Mouse (Mus musculus) limb, embryonic 10.5 days (tissue): ENCODE measurements around the gene Arhgap33. TPM values are rescaled to one million over a fixed set of nuclear protein-coding genes. Genes with fewer than 3 reads are reported as not detected.

Experiments used
- DNase-seq: peaks from one replicate; pipeline ENCODE4 v3.0.0-alpha.2; 2017; ENCODE audit warnings: low spot score
- H3K27ac ChIP-seq: fragments of 300-500 bp; sonication (generic); 2 replicates; pipeline ENCODE4 v1.5.1; 2016; ENCODE audit warnings: mild to moderate bottlenecking
- H3K27me3 ChIP-seq: fragments of 300-500 bp; sonication (generic); 2 replicates; pipeline ENCODE4 v1.6.1; 2016; ENCODE audit warnings: low read depth, mild to moderate bottlenecking; ENCODE audit not compliant: poor library complexity, severe bottlenecking
- H3K36me3 ChIP-seq: fragments of 300-500 bp; sonication (generic); 2 replicates; pipeline ENCODE4 v1.6.1; 2016; ENCODE audit warnings: mild to moderate bottlenecking, moderate library complexity
- H3K4me1 ChIP-seq: fragments of 300-500 bp; sonication (generic); 2 replicates; pipeline ENCODE4 v1.6.1; 2016
- H3K4me3 ChIP-seq: fragments of 300-500 bp; sonication (generic); 2 replicates; pipeline ENCODE4 v1.5.1; 2016; ENCODE audit warnings: mild to moderate bottlenecking, moderate library complexity
- H3K9me3 ChIP-seq: fragments of 300-500 bp; sonication (generic); replicated peaks from 2 replicates; pipeline ENCODE4 v1.6.1; 2016; ENCODE audit warnings: mild to moderate bottlenecking
- WGBS: fragments of 180-500 bp; shearing (Covaris S2); methylation state at CpG from one replicate; pipeline ENCODE4 v1.1.7; 2016; 5-methylcytosine and 5-hydroxymethylcytosine counted together
- polyA plus RNA-seq: library from polyadenylated mRNA; unstranded; fragments of >200 nt; fragmentation: Nextera tagmentation; extraction: Ambion mirVana; gene quantifications from 2 replicates; pipeline ENCODE4 v1.2.1, GENCODE M21; 2016

Gene Arhgap33
- polyA plus RNA-seq, 1 experiment from 2014 or later: 17.1 TPM

DNA sequence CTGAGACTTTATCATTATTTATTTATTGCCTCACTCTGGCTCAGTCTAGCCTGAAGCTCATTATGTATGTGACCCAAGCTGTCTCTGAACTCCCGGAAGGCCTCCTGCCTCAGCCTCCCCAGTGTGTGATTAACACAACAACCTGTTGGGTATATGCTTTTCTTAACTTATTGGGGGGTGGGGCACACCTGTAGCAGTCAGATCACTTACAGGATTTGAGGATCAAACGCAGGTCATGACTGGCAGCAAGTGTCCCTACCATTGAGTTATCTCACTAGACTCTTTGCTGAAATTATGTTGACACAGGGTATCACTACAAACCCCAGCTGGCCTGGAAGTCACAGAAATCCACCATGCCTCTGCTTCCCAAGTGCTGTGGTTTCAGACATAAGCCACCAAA lies 25.4 kb upstream of the Arhgap33 start:
- WGBS: 73% methylated on average over 2 of the region's 2 CpGs
- no peaks in the 10 kb centered on the region for H3K27me3 ChIP-seq
- peaks cover 38% of the 10 kb centered on the region for H3K36me3 ChIP-seq
- peak overlapping the region; percentile 78; the same call in 1 of the 2 replicates for H3K27ac ChIP-seq
- H3K9me3 ChIP-seq: no peaks in the 10 kb centered on the region
- peak overlapping the region; percentile 68; the same call in 1 of the 2 replicates for H3K4me3 ChIP-seq
- no peak for DNase-seq
- peaks cover 42% of the 10 kb centered on the region for H3K4me1 ChIP-seq

DNA sequence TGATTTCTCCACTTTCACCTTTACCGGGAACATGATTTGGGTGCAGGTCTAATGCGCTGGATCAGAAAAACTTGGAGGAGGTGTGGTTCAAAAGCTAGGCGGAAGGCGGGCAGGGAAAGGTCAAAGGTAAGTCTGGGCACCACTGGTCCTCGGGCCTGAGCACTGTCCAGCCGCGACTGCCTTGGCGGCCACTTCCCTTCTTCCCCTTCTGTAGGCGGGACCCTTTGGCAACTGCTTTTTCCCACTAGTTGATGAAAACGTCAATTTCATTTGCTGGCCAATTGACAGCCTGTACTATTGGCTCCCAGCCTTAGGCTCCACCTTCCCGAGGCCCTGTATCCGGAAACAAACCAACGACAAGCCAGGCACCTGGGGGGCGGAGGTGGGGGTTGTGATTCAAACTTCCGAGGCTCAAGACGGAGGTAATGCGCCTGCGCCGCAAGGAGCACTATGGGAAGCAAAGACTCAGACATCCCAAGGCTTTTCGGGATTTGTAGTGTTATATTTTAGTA lies 24.6 kb upstream of the Arhgap33 start, which contains the start of gene Lin37:
TSS of gene Lin37 (minus strand) at position 396 of the 512 bp plus-strand sequence.
- Histone ChIP-seq H3K27ac (peak within 1 kb of the TSS; percentile 78), H3K27me3 (no peaks in the 10 kb centered on the region), H3K9me3 (no peaks in the 10 kb centered on the region), H3K4me1 (peaks cover 42% of the 10 kb centered on the region), H3K36me3 (peaks cover 40% of the 10 kb centered on the region), H3K4me3 (peak within 1 kb of the TSS; percentile 68)
- WGBS: under 1% methylated on average over 20 of the region's 20 CpGs
- DNase-seq: peak; percentile 91

DNA sequence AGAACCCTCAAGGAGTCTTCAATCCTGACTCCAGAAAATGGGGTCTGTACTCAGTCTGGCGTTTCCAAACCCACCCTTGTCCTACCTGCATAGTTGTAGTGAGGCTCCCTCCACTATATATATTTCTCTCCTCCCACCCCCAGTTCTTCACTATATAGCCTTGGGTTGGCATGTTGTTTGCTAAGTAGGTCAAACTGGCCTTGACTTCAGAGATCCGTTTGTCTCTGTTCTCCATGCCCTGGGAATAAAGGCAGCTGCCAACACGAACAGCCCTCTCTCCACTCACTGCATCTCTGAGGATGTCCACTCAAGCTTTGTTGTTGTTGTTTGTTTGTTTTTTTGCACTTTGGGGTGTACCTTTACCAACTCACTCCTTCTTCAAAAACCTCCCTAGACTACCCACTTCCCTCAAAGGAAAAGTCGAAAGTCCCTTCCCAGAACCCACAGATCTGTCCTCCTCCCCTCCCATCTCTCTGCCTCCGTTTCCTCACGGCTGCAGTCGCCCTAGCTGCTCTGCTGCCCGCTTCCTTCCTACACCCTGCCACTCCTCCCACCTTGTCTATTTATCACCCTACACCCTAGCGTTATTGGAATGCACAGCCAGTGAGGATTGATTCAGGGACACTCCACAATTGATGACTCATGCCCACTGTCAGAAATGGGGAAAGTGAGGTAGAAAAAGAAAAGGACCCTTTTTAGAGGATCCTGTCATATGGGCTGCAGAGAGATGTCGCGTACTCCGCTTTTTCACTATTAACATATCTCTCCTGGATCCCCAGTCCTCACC lies 24.0 kb upstream of the Arhgap33 start:
- Histone ChIP-seq H3K4me1 (peaks cover 36% of the 10 kb centered on the region), H3K36me3 (peaks cover 46% of the 10 kb centered on the region), H3K27ac (peak overlapping the region; percentile 78), H3K27me3 (no peaks in the 10 kb centered on the region), H3K4me3 (peak overlapping the region; percentile 68), H3K9me3 (no peaks in the 10 kb centered on the region)
- WGBS: 15% methylated on average over 12 of the region's 12 CpGs
- no peak for DNase-seq

DNA sequence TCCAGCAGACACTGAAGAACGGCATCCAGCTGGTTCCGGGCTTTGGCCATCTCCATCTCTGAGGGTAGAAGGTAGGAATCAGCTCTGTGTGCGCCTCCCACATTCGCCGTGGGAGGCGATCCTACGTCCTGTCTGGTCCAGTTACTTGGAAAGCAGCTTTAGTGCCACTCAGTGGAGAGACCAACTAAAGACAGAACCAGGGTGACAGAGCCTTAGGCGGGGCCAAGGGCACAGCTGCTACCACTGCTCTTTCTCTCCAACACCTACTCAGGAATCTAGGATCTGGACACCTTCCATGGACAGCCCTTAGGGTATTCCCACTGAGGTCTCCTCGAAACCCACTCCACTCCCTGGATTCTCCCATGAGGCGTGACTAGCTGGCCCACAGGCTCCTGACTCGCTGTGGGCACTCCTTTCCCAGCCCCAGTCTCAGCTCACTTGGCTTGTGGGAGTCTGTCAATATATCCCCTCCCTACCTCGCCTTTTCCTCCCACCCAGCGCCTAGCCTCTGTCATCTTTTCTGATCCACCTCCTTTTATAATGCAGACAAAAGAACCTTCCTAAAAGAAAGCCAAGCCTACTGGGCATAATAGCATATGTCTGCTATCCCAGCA lies 23.1 kb upstream of the Arhgap33 start:
- Histone ChIP-seq H3K9me3 (no peaks in the 10 kb centered on the region), H3K36me3 (peaks cover 47% of the 10 kb centered on the region), H3K4me1 (peaks cover 42% of the 10 kb centered on the region), H3K27ac (no peak overlapping the region), H3K4me3 (peak overlapping the region; percentile 68), H3K27me3 (no peaks in the 10 kb centered on the region)
- no peak for DNase-seq
- 95% methylated on average over 13 of the region's 13 CpGs for WGBS

DNA sequence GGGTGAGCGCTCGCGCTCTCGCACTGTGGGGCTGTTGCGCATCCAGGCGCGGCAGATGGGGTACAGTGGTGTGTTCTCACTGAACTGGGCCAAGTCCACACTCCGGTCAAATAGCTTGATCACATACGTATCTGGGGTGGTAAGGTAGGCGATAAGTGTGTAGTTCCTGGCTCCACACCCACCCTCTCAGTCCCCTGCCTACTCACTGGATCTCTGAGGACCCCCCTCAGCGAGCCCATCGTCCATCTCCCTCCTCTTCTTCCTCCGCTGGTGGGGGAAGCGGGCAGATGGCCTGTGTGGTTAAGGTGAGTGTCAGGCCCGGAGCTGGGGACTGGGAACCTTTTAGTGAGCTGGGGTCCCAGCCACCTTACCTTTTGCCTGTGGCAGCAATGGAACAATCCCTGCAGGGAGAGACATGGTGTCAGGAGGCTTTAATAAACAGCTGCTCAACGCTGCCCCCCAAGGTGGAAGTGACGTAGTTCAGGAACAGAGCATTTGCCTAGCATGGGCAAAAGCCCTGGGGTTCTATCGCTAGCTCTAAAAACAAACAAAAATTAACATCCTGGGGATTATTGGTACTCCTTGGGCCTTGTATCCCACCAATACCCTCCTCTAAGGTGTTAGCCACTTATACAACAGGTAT lies 22.2 kb upstream of the Arhgap33 start:
- Histone ChIP-seq H3K27ac (no peak overlapping the region), H3K4me3 (0 out of 2 replicates have a peak overlapping the region, but pooled peaks have one; percentile 9), H3K27me3 (no peaks in the 10 kb centered on the region), H3K36me3 (peaks cover 47% of the 10 kb centered on the region), H3K9me3 (no peaks in the 10 kb centered on the region), H3K4me1 (peaks cover 44% of the 10 kb centered on the region)
- DNase-seq: no peak
- WGBS: 94% methylated on average over 18 of the region's 18 CpGs

DNA sequence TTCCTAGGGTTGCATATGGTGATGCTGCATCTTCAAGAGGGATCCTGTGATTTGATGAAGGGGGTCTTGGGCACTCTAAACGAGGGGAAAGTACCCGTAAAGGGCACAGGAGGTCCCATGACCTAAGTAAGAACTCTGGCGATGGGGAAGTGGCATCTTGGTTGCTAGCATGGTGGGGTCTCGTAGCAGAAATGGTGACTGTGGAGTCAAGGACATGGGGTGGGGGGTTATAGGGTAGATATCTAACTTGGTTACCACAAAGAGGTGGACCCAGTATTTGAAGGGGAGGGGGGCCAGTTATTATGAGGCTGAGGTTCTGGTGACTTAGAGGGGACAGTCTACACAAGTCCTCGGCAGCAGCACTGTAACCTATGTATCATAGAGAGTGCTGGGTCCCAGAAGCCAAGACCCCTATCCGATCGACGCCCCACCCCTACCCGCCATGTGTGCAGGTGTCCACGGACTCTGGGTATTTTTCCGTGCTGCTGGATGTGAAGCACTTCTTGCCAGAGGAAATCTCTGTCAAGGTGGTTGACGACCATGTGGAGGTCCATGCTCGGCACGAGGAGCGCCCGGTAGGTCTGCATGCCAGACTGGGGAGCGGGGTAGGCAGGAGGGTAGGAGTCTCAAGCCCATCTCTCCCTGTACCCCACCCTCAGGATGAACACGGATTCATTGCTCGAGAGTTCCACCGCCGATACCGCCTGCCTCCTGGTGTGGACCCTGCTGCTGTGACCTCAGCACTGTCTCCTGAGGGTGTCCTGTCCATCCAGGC lies 19.1 kb upstream of the Arhgap33 start:
- 86% methylated on average over 22 of the region's 22 CpGs for WGBS
- Histone ChIP-seq H3K27ac (no peak overlapping the region), H3K9me3 (no peaks in the 10 kb centered on the region), H3K36me3 (peaks cover 51% of the 10 kb centered on the region), H3K4me1 (peaks cover 37% of the 10 kb centered on the region), H3K4me3 (peak overlapping the region; percentile 67), H3K27me3 (no peaks in the 10 kb centered on the region)
- no peak for DNase-seq

DNA sequence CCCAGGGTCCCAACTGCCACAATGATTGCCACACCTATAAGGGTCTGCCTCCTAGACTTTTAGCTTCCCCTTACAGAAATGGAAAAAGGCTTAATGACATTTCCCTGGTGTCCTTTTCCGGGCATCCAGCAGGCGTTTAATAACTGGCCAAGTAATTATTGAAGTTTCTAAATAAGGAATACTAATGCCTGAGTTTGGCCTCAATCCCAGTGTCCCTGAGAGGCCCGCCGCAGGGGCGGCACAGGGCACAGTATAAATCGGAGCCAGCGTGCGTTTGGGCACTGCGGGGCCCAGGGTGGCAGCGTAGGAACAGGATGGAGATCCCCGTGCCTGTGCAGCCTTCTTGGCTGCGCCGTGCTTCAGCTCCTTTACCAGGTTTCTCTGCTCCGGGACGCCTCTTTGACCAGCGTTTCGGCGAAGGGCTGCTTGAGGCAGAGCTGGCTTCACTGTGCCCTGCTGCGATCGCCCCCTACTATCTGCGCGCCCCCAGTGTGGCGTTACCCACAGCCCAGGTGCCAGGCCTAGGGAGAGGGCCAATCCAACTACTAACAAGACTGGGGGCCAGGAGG lies 18.2 kb upstream of the Arhgap33 start:
- H3K4me3 ChIP-seq: peak overlapping the region; percentile 67
- DNase-seq: peak; percentile 53
- WGBS: 11% methylated on average over 23 of the region's 23 CpGs
- H3K9me3 ChIP-seq: no peaks in the 10 kb centered on the region
- H3K27me3 ChIP-seq: no peaks in the 10 kb centered on the region
- peaks cover 60% of the 10 kb centered on the region for H3K36me3 ChIP-seq
- peak overlapping the region; percentile 95 for H3K27ac ChIP-seq
- H3K4me1 ChIP-seq: peaks cover 28% of the 10 kb centered on the region

DNA sequence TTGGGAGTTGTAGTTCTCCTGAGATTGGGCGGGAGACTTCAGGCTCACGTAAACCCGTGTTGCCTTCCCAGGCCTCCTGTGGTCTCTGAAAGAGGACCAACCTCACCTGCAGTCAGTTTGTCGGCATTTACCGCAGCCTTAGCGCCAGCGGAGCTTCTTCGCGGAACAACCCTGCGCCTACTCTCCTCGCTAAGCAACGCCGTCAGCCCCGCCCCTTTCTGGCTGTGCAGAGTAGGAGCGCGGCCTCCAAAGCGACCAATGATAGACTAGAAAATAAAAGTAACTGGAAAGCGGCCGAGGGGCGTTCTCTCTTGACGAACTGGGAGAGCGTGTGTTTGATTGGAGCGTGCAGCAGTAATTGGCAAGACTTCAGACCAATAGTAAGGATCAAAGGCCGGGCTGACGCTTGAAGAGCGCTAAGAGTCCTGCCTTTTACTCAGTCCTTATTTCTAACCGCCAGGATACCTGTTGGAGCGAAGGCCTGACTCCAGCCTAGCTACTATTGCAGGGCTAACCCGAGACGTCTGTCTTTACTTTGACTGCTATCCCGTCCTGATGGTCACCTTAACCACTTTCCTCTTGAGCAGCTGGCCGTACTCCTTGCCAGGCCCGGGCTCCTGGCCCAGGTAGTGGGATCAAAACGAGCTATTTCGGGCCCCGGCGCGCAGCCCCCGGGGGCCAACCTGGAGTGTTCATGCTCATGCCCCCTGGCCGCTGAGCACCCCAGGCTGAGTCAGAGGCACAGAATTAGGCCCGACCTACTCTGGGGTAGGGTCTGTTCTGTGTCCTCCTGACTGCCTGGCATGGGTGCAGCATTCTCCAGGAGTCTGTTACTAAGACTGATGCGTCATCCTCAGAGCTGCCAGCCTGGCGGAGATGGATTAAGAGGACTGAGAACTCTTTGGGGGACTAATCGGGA lies 17.5 kb upstream of the Arhgap33 start, which contains the start of the genes Hspb6 and Proser3:
TSS of gene Hspb6 (plus strand) at position 77 of the 919 bp plus-strand sequence.
TSS of gene Proser3 (minus strand) at position 198 of the 919 bp plus-strand sequence.
- Histone ChIP-seq H3K36me3 (peaks cover 60% of the 10 kb centered on the region), H3K27me3 (no peaks in the 10 kb centered on the region), H3K27ac (peak within 1 kb of the TSS; percentile 95), H3K9me3 (no peaks in the 10 kb centered on the region), H3K4me3 (peak within 1 kb of the TSS; percentile 67), H3K4me1 (peaks cover 23% of the 10 kb centered on the region)
- WGBS: 1% methylated on average over 44 of the region's 44 CpGs
- peak; percentile 92 for DNase-seq

DNA sequence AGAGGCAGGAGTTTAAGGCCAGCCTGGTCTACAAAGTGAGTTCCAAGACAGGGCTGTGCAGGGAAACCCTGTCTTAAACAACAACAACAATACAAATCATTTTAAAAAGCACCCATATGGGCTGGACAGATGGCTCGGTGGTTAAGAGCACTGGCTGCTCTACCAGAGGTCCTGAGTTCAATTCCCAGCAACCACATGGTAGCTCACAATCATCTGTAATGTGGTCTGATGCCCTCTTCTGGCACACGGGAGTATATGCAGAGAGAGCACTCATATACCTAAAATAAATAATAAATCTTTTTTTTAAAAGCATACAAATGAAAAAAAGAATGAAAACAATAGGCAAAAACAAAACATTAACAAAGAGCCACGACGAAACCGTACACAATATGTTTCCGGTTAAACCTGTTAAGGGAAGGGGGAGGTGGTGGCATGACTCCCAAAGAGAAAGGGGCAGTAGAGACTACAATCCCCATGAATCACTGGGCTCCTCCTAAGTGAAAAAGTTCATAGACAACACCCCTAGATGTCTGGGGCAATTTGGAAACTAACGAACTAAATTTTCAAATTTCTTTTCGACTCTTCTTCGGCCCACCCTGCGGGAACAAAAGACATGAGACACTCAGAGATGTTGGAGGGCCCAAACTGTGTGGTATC lies 16.7 kb upstream of the Arhgap33 start:
- Histone ChIP-seq H3K27ac (peak overlapping the region; percentile 95), H3K4me3 (peak overlapping the region; percentile 67), H3K27me3 (no peaks in the 10 kb centered on the region), H3K36me3 (peaks cover 60% of the 10 kb centered on the region), H3K9me3 (no peaks in the 10 kb centered on the region), H3K4me1 (peaks cover 17% of the 10 kb centered on the region)
- no peak for DNase-seq
- WGBS: 4% methylated on average over 10 of the region's 10 CpGs

DNA sequence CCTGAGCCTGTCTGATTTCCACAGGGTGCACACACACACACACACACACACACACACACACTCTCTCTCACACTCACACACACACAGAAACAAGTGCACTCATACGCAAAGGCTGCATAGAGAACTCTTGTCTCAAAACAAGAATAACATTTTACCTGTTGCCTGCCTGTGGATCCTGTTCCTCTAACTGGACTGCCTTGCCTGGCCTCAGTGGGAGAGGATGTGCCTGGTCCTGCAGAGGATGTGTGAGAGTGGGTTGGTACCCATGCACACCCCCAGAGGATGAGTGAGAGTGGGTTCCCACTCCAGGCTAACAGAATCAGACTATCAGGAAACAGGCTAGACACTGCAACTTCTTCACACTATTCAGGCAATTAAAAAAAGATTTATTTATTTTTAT lies 15.7 kb upstream of the Arhgap33 start:
- Histone ChIP-seq H3K27ac (no peak overlapping the region), H3K4me1 (peaks cover 14% of the 10 kb centered on the region), H3K4me3 (peak overlapping the region; percentile 67; the same call in 1 of the 2 replicates), H3K9me3 (no peaks in the 10 kb centered on the region), H3K36me3 (peaks cover 60% of the 10 kb centered on the region), H3K27me3 (no peaks in the 10 kb centered on the region)
- 97% methylated on average over 1 of the region's 1 CpGs for WGBS
- DNase-seq: no peak

DNA sequence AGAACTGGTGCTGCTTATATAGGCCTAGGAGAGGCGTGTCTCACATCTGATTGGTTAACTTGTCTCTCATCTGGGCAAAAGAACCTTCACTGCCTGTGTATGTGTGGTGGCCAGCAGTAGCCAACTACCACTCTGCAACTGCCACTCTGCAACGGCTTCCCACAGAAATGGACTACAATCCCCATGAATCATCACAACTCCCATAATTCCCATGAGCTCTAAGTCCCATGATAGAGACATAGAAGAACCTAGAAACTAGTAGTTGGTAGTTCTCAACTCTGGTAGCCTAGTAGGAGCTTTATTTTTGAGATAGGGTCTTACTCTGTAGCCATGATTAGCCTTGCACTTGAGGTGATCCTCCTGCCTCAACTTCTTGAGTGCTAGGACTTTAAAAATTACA lies 15.0 kb upstream of the Arhgap33 start:
- no peaks in the 10 kb centered on the region for H3K27me3 ChIP-seq
- peaks cover 14% of the 10 kb centered on the region for H3K4me1 ChIP-seq
- WGBS: 91% methylated on average over 2 of the region's 2 CpGs
- DNase-seq: no peak
- no peak overlapping the region for H3K27ac ChIP-seq
- no peak overlapping the region for H3K4me3 ChIP-seq
- no peaks in the 10 kb centered on the region for H3K9me3 ChIP-seq
- peaks cover 58% of the 10 kb centered on the region for H3K36me3 ChIP-seq
